Mouse (Mus musculus) ES-Bruce4 (cell line): ENCODE measurements around the gene Krt82. TPM values are rescaled to one million over a fixed set of nuclear protein-coding genes. Genes with fewer than 3 reads are reported as not detected.
A peak's percentile ranks its signal among the peaks of the same experiment; 100 is the strongest.

ENCODE experiments used
- H3K27ac ChIP-seq: 2 replicates; pipeline ENCODE4 v1.5.1; 2012; ENCODE audit warnings: low read length, inconsistent platforms; ENCODE audit not compliant: insufficient read depth
- H3K27me3 ChIP-seq: 2 replicates; pipeline ENCODE4 v1.6.1; 2012; ENCODE audit warnings: mild to moderate bottlenecking, low read length, inconsistent platforms; ENCODE audit not compliant: control insufficient read depth, poor library complexity, insufficient read depth, severe bottlenecking
- H3K36me3 ChIP-seq: 2 replicates; pipeline ENCODE4 v1.6.1; 2012; ENCODE audit warnings: inconsistent platforms, mild to moderate bottlenecking, low read length, moderate library complexity; ENCODE audit not compliant: control insufficient read depth, poor library complexity, insufficient read depth, severe bottlenecking
- H3K4me1 ChIP-seq: one replicate; pipeline ENCODE4 v1.8.1; 2011; ENCODE audit warnings: low read length; ENCODE audit not compliant: control insufficient read depth, insufficient read depth
- H3K4me3 ChIP-seq: 2 replicates; pipeline ENCODE4 v1.5.1; 2011; ENCODE audit warnings: low read depth, mild to moderate bottlenecking, low read length
- H3K9ac ChIP-seq: 2 replicates; pipeline ENCODE4 v1.6.1; 2012; ENCODE audit warnings: low read depth, mild to moderate bottlenecking, inconsistent platforms; ENCODE audit not compliant: poor library complexity, severe bottlenecking
- H3K9me3 ChIP-seq: replicated peaks from 2 replicates; pipeline ENCODE4 v1.6.1; 2012; ENCODE audit warnings: mild to moderate bottlenecking, low read length, inconsistent platforms; ENCODE audit not compliant: control insufficient read depth, poor library complexity, insufficient read depth, severe bottlenecking
- CTCF ChIP-seq: IDR thresholded peaks from one replicate; pipeline ENCODE4 v1.8.1; 2011; ENCODE audit warnings: low read depth, low read length
- EP300 ChIP-seq: IDR thresholded peaks from 2 replicates; pipeline ENCODE4 v1.6.1; 2011; ENCODE audit warnings: low read depth, low read length; ENCODE audit not compliant: insufficient read depth
- POLR2A ChIP-seq: IDR thresholded peaks from one replicate; pipeline ENCODE4 v1.8.1; 2011; ENCODE audit warnings: low read length; ENCODE audit not compliant: insufficient read depth
- polyA plus RNA-seq: library from polyadenylated mRNA; stranded (reverse); fragments of >200 nt; gene quantifications from 2 replicates; pipeline ENCODE4 v1.2.4, GENCODE M21; 2011; ENCODE audit warnings: low read depth; ENCODE audit not compliant: missing spikeins, insufficient read depth, insufficient read length

Krt82 gene
- not detected in 2 replicates for polyA plus RNA-seq

DNA sequence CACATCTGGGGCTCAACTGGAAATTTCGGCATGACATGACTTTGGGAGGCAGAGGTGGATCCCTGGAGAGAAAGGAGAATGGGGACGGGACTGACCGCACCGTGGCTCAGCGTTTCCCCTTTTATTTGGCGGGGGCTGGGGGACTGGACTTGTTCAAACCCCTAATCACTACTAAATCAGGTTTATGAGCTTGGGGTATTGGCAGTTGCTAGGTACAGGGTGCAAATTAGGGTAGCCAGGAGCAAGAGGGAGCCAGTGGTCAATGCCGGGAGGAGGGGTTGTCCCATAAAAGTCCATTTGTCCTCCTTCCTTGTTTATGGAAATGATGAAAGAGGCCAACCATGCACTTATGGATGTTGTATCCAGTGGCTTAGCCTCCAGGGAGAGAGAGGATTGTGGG is at the start of gene Krt82:
Gene Krt82, minus strand, starts transcription at position 101 of the 400 bp plus-strand sequence.
- H3K9me3 ChIP-seq = no peaks in the 10 kb centered on the region
- no peak within 1 kb of the TSS for H3K9ac ChIP-seq
- H3K27me3 ChIP-seq = no peaks in the 10 kb centered on the region
- TF ChIP-seq CTCF (no peak), EP300 (no peak), POLR2A (no peak)
- H3K36me3 ChIP-seq = no peaks in the 10 kb centered on the region
- H3K4me3 ChIP-seq = no peak within 1 kb of the TSS
- no peaks in the 10 kb centered on the region for H3K4me1 ChIP-seq
- no peak within 1 kb of the TSS for H3K27ac ChIP-seq

DNA sequence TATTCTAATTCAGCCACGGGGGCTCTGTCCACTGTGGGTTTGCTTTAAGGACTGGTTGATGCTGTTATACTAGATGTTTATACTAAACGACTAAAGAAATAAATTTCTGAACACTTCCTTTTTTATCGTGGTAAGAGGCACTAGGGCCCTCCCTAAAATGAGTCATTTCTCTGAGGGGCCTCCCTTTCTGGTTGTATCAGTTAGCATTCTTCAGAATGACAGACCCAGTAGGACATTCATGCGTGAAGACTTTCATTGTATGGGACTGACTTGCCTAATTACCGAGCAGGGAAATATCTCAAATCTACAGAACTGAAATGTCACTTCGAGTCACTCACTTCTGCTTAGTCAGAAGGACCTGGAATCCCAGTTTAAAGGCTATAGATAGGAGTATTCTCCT is 48.7 kb upstream of the Krt82 start:
- Histone ChIP-seq H3K36me3 (no peaks in the 10 kb centered on the region), H3K9me3 (peaks cover 3% of the 10 kb centered on the region; the same call in 1 of the 2 replicates)
- TF ChIP-seq CTCF = no peak
- TF ChIP-seq EP300 = no peak
- TF ChIP-seq POLR2A = no peak

DNA sequence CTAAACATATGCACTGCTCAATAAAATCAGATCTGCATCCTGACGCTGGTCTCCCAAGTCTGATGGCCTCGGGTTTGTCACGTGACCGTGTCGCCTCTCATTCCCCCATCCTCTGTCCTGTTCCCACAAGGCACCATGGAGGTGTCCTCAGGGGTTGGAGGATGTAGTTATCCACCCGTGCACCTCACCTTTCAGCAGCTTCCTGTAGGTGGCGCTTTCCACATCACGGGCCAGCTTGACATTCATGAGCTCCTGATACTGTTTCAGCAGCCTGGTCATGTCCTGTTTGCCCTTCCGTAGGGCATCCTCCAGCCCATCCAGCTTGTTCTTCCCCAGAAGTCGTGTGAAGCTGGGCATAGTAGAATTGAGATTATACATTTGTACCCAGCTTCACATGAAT is 37.7 kb upstream of the Krt82 start:
- Histone ChIP-seq H3K9me3 (no peaks in the 10 kb centered on the region), H3K4me3 (no peak overlapping the region), H3K4me1 (no peaks in the 10 kb centered on the region), H3K27me3 (no peaks in the 10 kb centered on the region), H3K27ac (no peak overlapping the region), H3K9ac (no peak overlapping the region), H3K36me3 (no peaks in the 10 kb centered on the region)
- peak; percentile 61 for TF ChIP-seq CTCF
- no peak for TF ChIP-seq POLR2A

More for the DNA sequence above, 48.7 kb upstream of the Krt82 start:
- H3K9ac ChIP-seq = no peak overlapping the region
- H3K27ac ChIP-seq = no peak overlapping the region
- H3K4me1 ChIP-seq = no peaks in the 10 kb centered on the region
- no peak overlapping the region for H3K4me3 ChIP-seq
- no peaks in the 10 kb centered on the region for H3K27me3 ChIP-seq

DNA sequence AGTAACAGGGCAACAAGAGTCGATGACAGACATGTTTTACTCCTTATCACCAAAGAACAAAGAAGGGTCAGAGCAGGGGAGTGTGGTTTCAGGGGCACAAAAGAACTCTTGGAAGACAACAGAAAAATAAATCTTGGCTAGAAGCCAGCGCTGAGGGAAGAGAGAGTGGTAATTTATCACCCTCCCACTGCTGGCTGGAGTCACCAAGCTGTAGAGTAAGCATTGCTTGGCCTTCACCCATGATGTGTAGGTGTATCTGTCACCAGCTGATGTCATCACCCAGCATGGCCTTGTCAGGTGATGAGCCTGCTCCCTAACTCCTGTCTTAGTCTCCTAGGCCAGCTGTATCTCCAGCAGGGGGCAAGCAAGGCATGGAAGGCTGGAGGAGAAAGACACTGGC is 34.0 kb upstream of the Krt82 start:
- no peak overlapping the region for H3K4me3 ChIP-seq
- no peaks in the 10 kb centered on the region for H3K4me1 ChIP-seq
- TF ChIP-seq EP300 (no peak), POLR2A (no peak), CTCF (no peak)
- H3K27me3 ChIP-seq = no peaks in the 10 kb centered on the region
- H3K9me3 ChIP-seq = no peaks in the 10 kb centered on the region
- H3K9ac ChIP-seq = no peak overlapping the region
- no peaks in the 10 kb centered on the region for H3K36me3 ChIP-seq
- H3K27ac ChIP-seq = no peak overlapping the region

DNA sequence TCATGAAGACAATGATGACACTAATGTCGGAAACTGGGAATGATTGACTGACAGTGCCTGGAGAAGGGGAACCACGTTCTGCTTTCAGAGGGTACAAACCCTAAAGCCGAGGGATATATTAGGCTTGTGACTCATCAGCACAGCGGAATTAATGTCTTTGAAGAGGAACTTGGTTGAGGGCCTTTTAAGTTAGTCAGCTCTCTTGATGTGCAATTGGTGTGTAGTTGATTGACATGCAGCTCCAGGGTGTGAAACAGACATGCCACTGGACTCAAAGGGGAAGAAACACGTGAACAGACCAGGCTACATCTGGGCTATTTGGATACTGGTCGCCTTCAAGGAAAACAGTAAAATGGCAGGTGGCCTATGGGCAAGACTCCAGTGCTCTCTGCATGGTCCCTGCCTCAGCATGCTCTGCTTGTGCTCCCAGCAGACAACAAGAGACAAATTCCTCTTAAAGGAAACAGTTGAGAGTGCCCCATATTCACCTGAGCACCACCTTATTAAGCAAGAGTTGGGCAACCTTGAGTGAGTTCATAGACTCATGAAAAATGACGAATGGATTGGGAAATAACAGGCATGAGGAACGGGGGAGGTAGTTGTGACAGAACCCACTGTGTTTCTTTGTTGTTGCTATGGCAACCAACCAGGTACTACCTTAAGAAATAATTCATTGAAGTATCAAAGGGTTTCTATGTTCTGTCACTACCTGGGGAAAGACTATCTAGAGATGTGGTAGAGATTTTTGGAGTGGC is 32.9 kb upstream of the Krt82 start:
- no peak overlapping the region for H3K4me3 ChIP-seq
- H3K27ac ChIP-seq = no peak overlapping the region

DNA sequence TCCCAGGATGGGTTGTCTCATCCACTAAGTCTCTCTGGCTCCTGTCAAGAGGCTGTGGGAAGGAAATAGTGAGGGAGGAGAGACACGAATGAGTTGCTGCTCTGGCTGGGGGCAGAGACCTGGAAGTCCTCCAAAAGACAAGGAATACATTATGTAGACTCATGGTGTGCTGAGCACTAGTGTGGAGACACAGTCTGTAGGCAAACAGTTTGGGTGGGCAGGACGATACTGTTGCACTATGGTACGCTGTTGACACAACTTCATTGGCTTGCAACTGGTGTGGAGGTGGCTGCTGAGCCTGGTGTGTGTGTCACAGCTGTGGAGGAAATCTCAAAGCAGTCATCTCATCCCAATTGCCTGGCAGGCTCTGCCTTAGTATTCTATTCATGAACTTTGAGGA is 31.2 kb upstream of the Krt82 start:
- Histone ChIP-seq H3K9ac (no peak overlapping the region), H3K9me3 (no peaks in the 10 kb centered on the region), H3K27ac (no peak overlapping the region), H3K36me3 (no peaks in the 10 kb centered on the region), H3K4me1 (no peaks in the 10 kb centered on the region), H3K4me3 (no peak overlapping the region), H3K27me3 (no peaks in the 10 kb centered on the region)
- TF ChIP-seq CTCF (no peak), POLR2A (no peak), EP300 (no peak)

More for the DNA sequence above, 32.9 kb upstream of the Krt82 start:
- Histone ChIP-seq H3K27me3 (no peaks in the 10 kb centered on the region), H3K4me1 (no peaks in the 10 kb centered on the region), H3K36me3 (no peaks in the 10 kb centered on the region), H3K9ac (no peak overlapping the region), H3K9me3 (no peaks in the 10 kb centered on the region)
- TF ChIP-seq EP300 (no peak), POLR2A (no peak), CTCF (no peak)
